1 mouse cellular context compared by ENCODE assay signal in the genomic region with DNA sequence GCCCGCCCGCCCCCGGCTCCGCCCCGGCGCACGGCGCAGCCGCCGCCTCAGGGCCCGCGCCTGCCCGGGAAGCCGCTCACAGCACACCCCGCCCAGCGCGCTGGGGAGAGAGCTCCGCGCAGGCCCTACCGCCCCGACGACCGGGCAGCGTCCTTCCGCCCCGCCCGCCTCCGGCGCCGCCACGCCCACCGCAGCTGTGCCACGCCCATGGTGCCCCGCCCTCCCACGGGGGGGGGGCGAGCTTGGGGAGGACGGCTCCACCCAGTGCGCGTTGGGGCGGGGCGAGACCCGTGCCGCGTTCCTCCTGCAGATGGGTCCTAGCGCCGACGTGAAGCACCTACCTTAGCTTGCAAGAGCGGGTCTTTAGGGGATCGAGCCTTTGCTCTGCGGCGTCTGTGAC.
TF ChIP-seq lines count a peak whose summit lies in the region.

TSS of gene Usp12 (minus strand) at position 154 of the 400 bp plus-strand sequence.

TF ChIP-seq in CH12.LX, 34 proteins besides CTCF, POLR2A, EP300 and RAD21 (continued from another document):
- TF ChIP-seq SMC3 (IDR thresholded peaks at IDR 0.05; ENCODE audit: low read depth, low read length) = peak; percentile 13; the same call in 1 of the 2 replicates
- peak; percentile 99 for TF ChIP-seq MAZ (IDR thresholded peaks at IDR 0.05; ENCODE audit: low read depth, low read length)
- TF ChIP-seq MEF2A (IDR thresholded peaks at IDR 0.05; ENCODE audit: borderline replicate concordance, low read depth, low read length) = peak; percentile 49; the same call in 1 of the 2 replicates
- 0 out of 2 replicates have a peak, but pooled peaks have one; percentile 8 for TF ChIP-seq MXI1 (IDR thresholded peaks at IDR 0.05; ENCODE audit: low read depth, low read length)
- 0 out of 2 replicates have a peak, but pooled peaks have one; percentile 28 for TF ChIP-seq TCF12 (IDR thresholded peaks at IDR 0.05; ENCODE audit: low read depth, low read length)
- TF ChIP-seq KAT2A (IDR thresholded peaks at IDR 0.05; ENCODE audit: insufficient replicate concordance, low read length) = no peak
TF ChIP-seq in CH12.LX: peak in this region for 12.
